Mouse (Mus musculus) erythroblast, embryonic 14.5 days (primary cell): Measurements from ENCODE around the gene Wdr83. TPM values are rescaled to one million over a fixed set of nuclear protein-coding genes. Genes with fewer than 3 reads are reported as not detected.

ENCODE experiments used
- H3K27me3 ChIP-seq: 2 replicates; pipeline ENCODE4 v1.6.1; 2012; ENCODE audit warnings: inconsistent platforms; ENCODE audit not compliant: control insufficient read depth
- H3K36me3 ChIP-seq: 2 replicates; pipeline ENCODE4 v1.6.1; 2012; ENCODE audit warnings: mild to moderate bottlenecking, inconsistent platforms; ENCODE audit not compliant: control insufficient read depth
- H3K4me1 ChIP-seq: 2 replicates; pipeline ENCODE4 v1.6.1; 2012; ENCODE audit warnings: inconsistent platforms; ENCODE audit not compliant: control insufficient read depth
- H3K4me3 ChIP-seq: replicated peaks from 2 replicates; pipeline ENCODE3; 2012; ENCODE audit warnings: moderate library complexity, mild to moderate bottlenecking, inconsistent platforms
- H3K9me3 ChIP-seq: 2 replicates; pipeline ENCODE4 v1.6.1; 2012; ENCODE audit warnings: low read length, inconsistent platforms, mixed read lengths; ENCODE audit not compliant: control insufficient read depth
- GATA1 ChIP-seq: IDR thresholded peaks from 2 replicates; pipeline ENCODE4 v1.6.1; 2012; ENCODE audit warnings: low read length, inconsistent platforms, mixed read lengths
- TAL1 ChIP-seq: IDR thresholded peaks from 3 replicates; pipeline ENCODE4 v1.6.1; 2012; ENCODE audit warnings: low read length, inconsistent platforms, mixed read lengths
- polyA plus RNA-seq: library from polyadenylated mRNA; stranded (reverse); fragments of >175 nt; gene quantifications from 2 replicates; pipeline ENCODE4 v1.2.3, GENCODE M21; 2012

Gene Wdr83
- polyA plus RNA-seq, 1 experiment = 2.7 TPM

- H3K27me3 ChIP-seq = no peaks in the 10 kb centered on the region
- peaks cover 45% of the 10 kb centered on the region for H3K36me3 ChIP-seq
- no peaks in the 10 kb centered on the region for H3K9me3 ChIP-seq
- H3K4me1 ChIP-seq = peaks cover 49% of the 10 kb centered on the region
- peak overlapping the region; percentile 80 for H3K4me3 ChIP-seq
- TF ChIP-seq GATA1 = no peak
- no peak for TF ChIP-seq TAL1
Observed at GRCm38 (mm10) chr8:85071041-85071440, 10.1 kb downstream of the Wdr83 start.

GRCm38 (mm10) chr8:85067982-85068381 is 13.1 kb downstream of the Wdr83 start, which contains the start of gene Gm5741:
Gene Gm5741, minus strand, starts transcription at chr8:85067982.
- Histone ChIP-seq H3K36me3 (peaks cover 19% of the 10 kb centered on the region), H3K9me3 (no peaks in the 10 kb centered on the region), H3K27me3 (no peaks in the 10 kb centered on the region), H3K4me3 (no peak within 1 kb of the TSS), H3K4me1 (peaks cover 19% of the 10 kb centered on the region)
- TF ChIP-seq GATA1 = no peak
- TF ChIP-seq TAL1 = no peak

DNA sequence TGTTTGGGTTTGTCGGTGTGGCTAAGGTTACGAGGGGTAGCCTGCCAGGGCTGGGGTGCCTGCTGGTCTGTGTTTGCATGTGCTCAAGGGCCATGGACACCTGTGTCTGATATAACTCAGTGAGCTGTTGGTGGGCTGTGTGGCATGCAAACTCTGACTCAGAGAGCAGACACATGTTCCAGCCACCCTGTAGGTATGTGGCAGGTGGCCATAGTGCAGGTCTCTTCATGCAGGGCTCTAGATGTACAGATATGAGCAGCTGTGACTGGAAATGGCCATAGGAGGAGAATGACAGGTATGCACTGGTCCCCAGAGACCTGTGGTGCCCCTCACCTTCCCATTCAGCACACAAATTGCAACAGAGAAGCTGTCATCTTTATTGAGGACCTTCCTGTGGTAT is 14.0 kb downstream of the Wdr83 start:
- no peak overlapping the region for H3K4me3 ChIP-seq
- peaks cover 18% of the 10 kb centered on the region for H3K36me3 ChIP-seq
- no peak for TF ChIP-seq GATA1
- TF ChIP-seq TAL1 = no peak
- peaks cover 13% of the 10 kb centered on the region for H3K4me1 ChIP-seq
- H3K27me3 ChIP-seq = no peaks in the 10 kb centered on the region
- no peaks in the 10 kb centered on the region for H3K9me3 ChIP-seq

- peaks cover 2% of the 10 kb centered on the region for H3K27me3 ChIP-seq
- no peaks in the 10 kb centered on the region for H3K9me3 ChIP-seq
- TF ChIP-seq GATA1 (no peak), TAL1 (no peak)
- H3K4me3 ChIP-seq = no peak overlapping the region
- peaks cover 15% of the 10 kb centered on the region for H3K36me3 ChIP-seq
- H3K4me1 ChIP-seq = peaks cover 6% of the 10 kb centered on the region
Observed at GRCm38 (mm10) chr8:85065213-85065612, 15.9 kb downstream of the Wdr83 start.

DNA sequence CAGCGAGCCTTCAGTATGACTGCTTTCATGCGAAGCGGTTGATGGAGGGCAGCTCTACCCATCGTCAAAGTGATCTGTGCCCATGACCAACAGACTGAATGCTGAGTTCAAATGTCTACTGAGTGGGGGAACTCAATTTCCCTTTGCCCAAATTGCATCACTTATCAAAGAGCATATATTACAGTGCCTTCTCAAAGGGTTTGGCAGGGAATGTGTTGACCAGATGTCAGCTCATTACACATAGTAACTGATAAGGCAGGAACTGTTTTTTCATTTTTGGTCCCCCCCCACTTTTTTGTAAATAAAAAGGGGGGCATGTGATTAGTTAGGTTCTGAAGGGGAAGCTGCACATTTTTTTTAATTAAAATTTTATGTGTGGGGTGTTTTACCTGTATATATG is 18.5 kb downstream of the Wdr83 start:
- peaks cover 5% of the 10 kb centered on the region for H3K27me3 ChIP-seq
- no peaks in the 10 kb centered on the region for H3K9me3 ChIP-seq
- H3K4me3 ChIP-seq = no peak overlapping the region
- H3K4me1 ChIP-seq = peaks cover 15% of the 10 kb centered on the region
- H3K36me3 ChIP-seq = peaks cover 17% of the 10 kb centered on the region
- TF ChIP-seq TAL1 = no peak
- TF ChIP-seq GATA1 = no peak

GRCm38 (mm10) chr8:85059879-85060616 is 21.1 kb downstream of the Wdr83 start, which contains the start of gene Fbxw9:
Gene Fbxw9, plus strand, starts transcription at chr8:85060055.
- H3K4me1 ChIP-seq = peaks cover 15% of the 10 kb centered on the region
- TF ChIP-seq GATA1 = no peak
- TF ChIP-seq TAL1 = no peak
- peaks cover 27% of the 10 kb centered on the region for H3K36me3 ChIP-seq
- peak within 1 kb of the TSS; percentile 87 for H3K4me3 ChIP-seq
- no peaks in the 10 kb centered on the region for H3K9me3 ChIP-seq
- H3K27me3 ChIP-seq = peaks cover 5% of the 10 kb centered on the region

DNA sequence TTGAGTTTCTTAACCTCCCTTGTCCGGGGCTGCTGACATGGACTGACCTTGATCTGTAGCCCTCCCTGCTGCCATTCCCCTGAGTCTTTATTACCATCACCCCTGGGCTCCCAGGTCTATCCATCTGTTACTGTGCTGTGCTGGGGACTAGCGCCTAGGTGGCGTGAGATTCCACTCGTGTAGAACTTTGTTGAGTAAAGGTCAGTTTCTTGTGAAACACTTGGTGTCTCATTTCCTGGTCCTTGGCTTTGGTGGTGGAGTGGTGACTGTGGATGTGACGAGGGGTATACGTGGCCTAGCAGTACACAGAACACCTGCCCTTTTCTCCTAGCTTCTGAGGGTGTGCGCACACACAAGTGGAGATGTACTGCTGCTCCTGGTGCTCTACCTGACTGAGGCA is 23.7 kb downstream of the Wdr83 start:
- Histone ChIP-seq H3K4me1 (peaks cover 15% of the 10 kb centered on the region), H3K4me3 (no peak overlapping the region), H3K9me3 (no peaks in the 10 kb centered on the region), H3K27me3 (peaks cover 5% of the 10 kb centered on the region), H3K36me3 (peaks cover 54% of the 10 kb centered on the region)
- TF ChIP-seq GATA1 (no peak), TAL1 (no peak)

DNA sequence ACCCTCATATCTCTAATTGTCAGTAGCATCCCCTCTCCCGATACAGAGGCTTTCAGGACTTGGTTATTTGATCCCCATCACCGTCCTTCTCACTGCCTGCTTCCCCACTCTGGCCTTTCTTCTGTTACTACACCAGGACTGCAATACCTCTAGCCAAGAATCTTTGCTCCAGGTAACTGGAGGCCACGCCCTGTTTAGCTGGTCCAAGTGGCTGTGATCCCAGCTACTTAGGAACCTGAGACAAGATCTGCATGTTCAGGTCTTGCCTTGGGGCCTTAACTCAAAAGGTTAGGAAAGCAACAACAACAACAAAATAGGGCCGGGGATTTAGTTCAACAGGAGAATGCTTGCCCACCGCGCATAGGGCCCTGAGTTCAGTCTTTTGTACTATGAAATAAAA is 37.5 kb downstream of the Wdr83 start:
- Histone ChIP-seq H3K27me3 (no peaks in the 10 kb centered on the region), H3K9me3 (no peaks in the 10 kb centered on the region), H3K36me3 (peaks cover 95% of the 10 kb centered on the region), H3K4me3 (no peak overlapping the region), H3K4me1 (peaks cover 24% of the 10 kb centered on the region)
- TF ChIP-seq GATA1 (no peak), TAL1 (no peak)

DNA sequence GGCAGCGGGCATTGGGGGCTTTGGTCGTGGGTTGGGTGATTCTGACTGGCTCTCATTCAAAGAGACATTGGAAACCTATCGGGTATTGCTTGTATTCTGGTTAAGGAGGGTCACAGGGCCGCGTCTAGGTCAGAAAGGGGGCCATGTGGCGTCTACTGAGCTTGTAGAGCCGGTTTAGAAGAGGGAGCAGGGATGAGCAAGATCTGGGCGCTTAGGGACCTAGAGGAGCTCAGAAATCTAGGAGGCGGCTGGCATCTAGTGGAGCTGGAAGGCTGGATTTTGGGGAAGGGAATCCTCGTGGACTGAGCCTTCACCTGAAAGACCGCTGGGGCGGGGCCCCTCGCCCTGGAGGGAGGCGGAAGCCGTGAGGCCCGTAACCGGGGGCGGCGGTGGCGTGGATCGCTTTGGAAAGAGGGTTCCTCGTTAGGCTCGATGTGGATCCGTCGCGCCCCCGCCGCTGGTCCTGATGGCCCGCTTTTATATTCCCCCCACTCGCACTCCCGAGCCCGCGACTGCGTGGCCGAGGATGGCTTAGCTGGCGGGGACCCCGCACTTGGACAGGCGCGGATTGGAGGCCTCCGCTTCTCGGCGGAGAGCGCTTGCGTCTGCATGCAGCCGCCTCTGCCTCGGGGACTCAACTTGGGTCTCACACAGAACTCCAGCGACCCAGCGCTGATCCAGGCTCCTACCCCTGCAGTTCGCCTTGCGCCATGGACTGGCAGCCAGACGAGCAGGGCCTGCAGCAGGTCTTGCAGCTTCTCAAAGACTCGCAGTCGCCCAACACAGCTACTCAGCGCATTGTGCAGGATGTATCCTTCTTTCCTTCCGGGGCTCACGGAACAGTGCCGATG is 43.2 kb downstream of the Wdr83 start:
- Histone ChIP-seq H3K4me3 (peak overlapping the region; percentile 91), H3K4me1 (peaks cover 66% of the 10 kb centered on the region), H3K9me3 (no peaks in the 10 kb centered on the region), H3K27me3 (no peaks in the 10 kb centered on the region), H3K36me3 (peaks cover 56% of the 10 kb centered on the region)
- TF ChIP-seq GATA1 (no peak), TAL1 (no peak)
